In the genomic region with DNA sequence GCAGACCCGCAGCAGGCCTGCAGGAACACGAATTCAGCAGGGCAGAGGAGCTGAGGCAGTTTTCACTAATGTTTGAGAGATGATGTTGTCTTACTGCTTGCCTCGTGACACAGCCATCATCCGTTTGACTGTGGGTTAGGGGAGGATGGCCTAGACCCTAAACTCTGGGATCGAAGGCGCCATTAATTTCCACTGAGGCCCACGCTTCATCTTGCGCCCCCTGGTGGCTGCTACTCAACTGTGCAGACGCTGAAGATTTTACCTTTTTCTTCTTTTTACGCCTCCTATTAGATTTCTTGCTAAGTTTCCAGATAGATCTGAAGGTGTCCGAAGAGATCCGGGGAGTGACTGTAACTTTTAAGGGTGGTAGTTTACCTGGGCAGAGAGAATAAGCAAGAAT, we compare ENCODE assay signal across 9 mouse cellular contexts. TPM values are rescaled to one million over a fixed set of nuclear protein-coding genes. Genes with fewer than 3 reads are reported as not detected.
DNase-seq lines count a peak whose midpoint lies in the region; ATAC-seq and TF ChIP-seq lines count a peak whose summit lies in the region.
"Had no signal": no experiment of that assay in that cellular context is flagged by ENCODE, and none has a peak within 500 bp of the region (broad histone marks: within the 10 kb centered on the region; RNA-seq: fewer than 3 reads in every experiment).

No protein-coding gene starts in this region.

- WGBS in heart, embryonic 15.5 days = 38% methylated on average over 12 of the region's 12 CpGs
- WGBS in lung, postnatal 0 days = 39% methylated on average over 12 of the region's 12 CpGs

- peak overlapping the region; percentile 14; the same call in 1 of the 2 replicates for H3K4me2 ChIP-seq in heart, embryonic 15.5 days
- no peak overlapping the region for H3K4me2 ChIP-seq in lung, postnatal 0 days (replicated peaks; ENCODE audit: low read depth, low read length)
- H3K4me2 ChIP-seq: hindbrain, embryonic 15.5 days had no signal

- TF ChIP-seq CTCF in left cerebral cortex, adult 2 months (IDR thresholded peaks at IDR 0.05) = peak; percentile 80
- peak; percentile 78 for TF ChIP-seq CTCF in brain, embryonic 14.5 days (IDR thresholded peaks at IDR 0.05; ENCODE audit: borderline replicate concordance, extremely low read depth, insufficient read depth, insufficient read length)
- TF ChIP-seq CTCF in lung, postnatal 0 days (IDR thresholded peaks at IDR 0.05) = peak; percentile 87
- peak; percentile 89; the same call in 1 of the 2 replicates for TF ChIP-seq CTCF in testis, adult 2 months (IDR thresholded peaks at IDR 0.05; ENCODE audit: control insufficient read depth, insufficient read depth, insufficient replicate concordance, low read depth, low read length)

- no peak for TF ChIP-seq POLR2A in brain, embryonic 14.5 days (IDR thresholded peaks at IDR 0.05; ENCODE audit: borderline replicate concordance, extremely low read depth, insufficient read depth, insufficient read length, poor library complexity, severe bottlenecking)
- no peak for TF ChIP-seq POLR2A in testis, adult 2 months (IDR thresholded peaks at IDR 0.05; ENCODE audit: control insufficient read depth, low read depth, low read length)

- ATAC-seq in heart, embryonic 15.5 days (replicated peaks; ENCODE audit: insufficient number of reproducible peaks, insufficient read depth, low FRiP score, low read depth) = no peak
- no peak for ATAC-seq in lung, postnatal 0 days

- no peaks in the 10 kb centered on the region for H3K36me3 ChIP-seq in heart, embryonic 15.5 days
- no peaks in the 10 kb centered on the region for H3K36me3 ChIP-seq in lung, postnatal 0 days (ENCODE audit: insufficient read depth, low read length)
- H3K36me3 ChIP-seq in testis, adult 2 months (ENCODE audit: control insufficient read depth, insufficient read depth, low read length) = no peaks in the 10 kb centered on the region
- H3K36me3 ChIP-seq: hindbrain, embryonic 15.5 days had no signal

- H3K4me3 ChIP-seq in left cerebral cortex, adult 2 months = no peak overlapping the region
- H3K4me3 ChIP-seq in heart, embryonic 15.5 days = no peak overlapping the region
- H3K4me3 ChIP-seq in lung, postnatal 0 days (ENCODE audit: low read depth, low read length) = no peak overlapping the region
- H3K4me3 ChIP-seq in testis, adult 2 months (ENCODE audit: control insufficient read depth, low read depth, low read length) = peak overlapping the region; percentile 84
- H3K4me3 ChIP-seq: hindbrain, embryonic 15.5 days had no signal

- DNase-seq in left cerebral cortex, adult 2 months (ENCODE audit: extremely low spot score in 1 of 2, low spot score in 2 of 2) = no peak
- no peak for DNase-seq in left cerebral cortex, adult 11 months (ENCODE audit: low spot score)
- DNase-seq in MEL-GATA-1-ER (ENCODE audit: extremely low read depth, low read depth) = peak; percentile 30
- DNase-seq in brain, embryonic 14.5 days (ENCODE audit: low read depth) = peak; percentile 55
- DNase-seq in lung, postnatal 0 days (ENCODE audit: low spot score) = peak; percentile 46
- DNase-seq in left cerebral cortex, postnatal 25 days (ENCODE audit: low spot score in 2 of 2) = no peak

- H3K9me3 ChIP-seq in heart, embryonic 15.5 days (replicated peaks) = no peaks in the 10 kb centered on the region
- no peaks in the 10 kb centered on the region for H3K9me3 ChIP-seq in lung, postnatal 0 days (ENCODE audit: low read length)
- H3K9me3 ChIP-seq: hindbrain, embryonic 15.5 days had no signal

- H3K9ac ChIP-seq in heart, embryonic 15.5 days = no peak overlapping the region
- no peak overlapping the region for H3K9ac ChIP-seq in lung, postnatal 0 days (replicated peaks; ENCODE audit: low read depth)
- H3K9ac ChIP-seq: hindbrain, embryonic 15.5 days had no signal

- no peak overlapping the region for H3K27ac ChIP-seq in left cerebral cortex, adult 2 months
- H3K27ac ChIP-seq in heart, embryonic 15.5 days = no peak overlapping the region
- no peak overlapping the region for H3K27ac ChIP-seq in lung, postnatal 0 days (ENCODE audit: low read length)
- H3K27ac ChIP-seq in testis, adult 2 months (ENCODE audit: control insufficient read depth, insufficient read depth, low read depth, low read length) = no peak overlapping the region
- H3K27ac ChIP-seq: hindbrain, embryonic 15.5 days had no signal

- H3K27me3 ChIP-seq in heart, embryonic 15.5 days = no peaks in the 10 kb centered on the region
- H3K27me3 ChIP-seq in lung, postnatal 0 days (replicated peaks; ENCODE audit: insufficient read depth, low read length) = no peaks in the 10 kb centered on the region
- no peaks in the 10 kb centered on the region for H3K27me3 ChIP-seq in testis, adult 2 months (ENCODE audit: control insufficient read depth, insufficient read depth, low read length)
- H3K27me3 ChIP-seq: hindbrain, embryonic 15.5 days had no signal

- no peaks in the 10 kb centered on the region for H3K4me1 ChIP-seq in heart, embryonic 15.5 days (replicated peaks)
- H3K4me1 ChIP-seq in lung, postnatal 0 days (ENCODE audit: insufficient read depth, low read depth, low read length) = no peaks in the 10 kb centered on the region; the same call in 1 of the 2 replicates
- no peaks in the 10 kb centered on the region; the same call in 1 of the 2 replicates for H3K4me1 ChIP-seq in testis, adult 2 months (ENCODE audit: control insufficient read depth, insufficient read depth, low read length)

- TF ChIP-seq EP300 in lung, postnatal 0 days (IDR thresholded peaks at IDR 0.05) = no peak

- intact Hi-C loops in left cerebral cortex, adult 2 months (cut with DNase I) = loop anchor here (1.0 to 5.0 kb wide), 2 partner anchors 142 to 210 kb away; no protein-coding TSS in a partner anchor
- intact Hi-C loops in left cerebral cortex, postnatal 25 days (cut with DNase I) = loop anchor here (5.0 kb wide), 1 partner anchor 140 kb away; no protein-coding TSS in a partner anchor

RNA-seq across cellular contexts. Expression of a gene that starts 13.3 kb away (rescaled TPM):
- 10 to 100 TPM; 59.5 to 67.7 TPM for total RNA-seq in left cerebral cortex, adult 2 months (2021)
- 215 and 233 TPM in 2 replicates for polyA plus RNA-seq in brain, embryonic 14.5 days (2012; rRNA removed)
- polyA plus RNA-seq in heart, embryonic 15.5 days (2015; fragmentation: Nextera tagmentation; extraction: Ambion mirVana) = 170 and 186 TPM in 2 replicates
- polyA plus RNA-seq in lung, postnatal 0 days (2015; fragmentation: Nextera tagmentation; extraction: Ambion mirVana) = 160 and 168 TPM in 2 replicates
- polyA plus RNA-seq in testis, adult 2 months (2012; rRNA removed) = 321 and 364 TPM in 2 replicates
- total RNA-seq in left cerebral cortex, postnatal 25 days (2021) = 10 to 100 TPM; 58.2 to 58.6 TPM

RNA-seq across cellular contexts. Expression of a gene that starts 33.3 kb away (rescaled TPM):
- not detected for total RNA-seq in left cerebral cortex, adult 2 months (2021)
- polyA plus RNA-seq in brain, embryonic 14.5 days (2012; rRNA removed) = 0.08 and 0.18 TPM in 2 replicates
- polyA plus RNA-seq in heart, embryonic 15.5 days (2015; fragmentation: Nextera tagmentation; extraction: Ambion mirVana) = 0.06 TPM in 1 of 2 replicates, not detected in the other
- polyA plus RNA-seq in lung, postnatal 0 days (2015; fragmentation: Nextera tagmentation; extraction: Ambion mirVana) = 2.7 and 4.4 TPM in 2 replicates
- polyA plus RNA-seq in testis, adult 2 months (2012; rRNA removed) = 8.7 and 9.3 TPM in 2 replicates
- total RNA-seq in left cerebral cortex, postnatal 25 days (2021) = under 1 TPM; 0.18 to 0.27 TPM

Comparison
In these comparisons a context has a peak if more than half of its experiments do, and no peak if none do; other contexts are left out.
1. DNase-seq: peak in MEL-GATA-1-ER (single experiment), brain, embryonic 14.5 days (single experiment) and lung, postnatal 0 days (single experiment); none in left cerebral cortex, adult 2 months (0 of 2), left cerebral cortex, adult 11 months (single experiment) and left cerebral cortex, postnatal 25 days (0 of 2).
2. Peak in every context shown above with its lines, with median percentiles within 50 percentile points of each other: CTCF ChIP-seq.